Mouse (Mus musculus) cerebellum, postnatal 36 days (tissue): ENCODE measurements at regions not wholly inside any gene's neighbourhood (a gene's known extent, or its start where the extent isn't known, plus 50 kb on each side); places are given as distances from the start of the nearest gene placed in this dataset.
A peak's percentile ranks its signal among the peaks of the same experiment; 100 is the strongest.

Experiments used
- DNase-seq, 2 experiments: peaks; one replicate each; pipeline ENCODE4 v3.0.0; 2021 to 2022; ENCODE audit warnings: mixed read lengths in 2 of 2

DNA sequence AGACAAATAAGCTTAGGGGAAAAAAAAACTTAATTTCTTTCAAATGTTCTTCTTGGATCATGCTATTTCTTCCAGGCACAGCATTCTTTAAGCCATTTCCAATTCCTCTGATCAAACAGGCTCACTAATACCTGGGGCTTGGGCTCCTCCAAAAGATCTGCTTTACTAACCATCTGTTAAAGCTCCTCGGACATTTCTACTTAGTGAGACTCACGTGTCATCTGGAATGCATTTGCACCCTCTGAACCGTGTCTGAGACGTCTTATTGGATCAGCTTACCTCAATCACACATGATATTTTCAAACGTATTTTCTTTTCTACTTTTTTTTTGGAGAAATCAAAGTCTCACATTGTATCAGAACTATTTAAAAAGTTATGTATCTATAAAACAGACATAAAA, 132.4 kb downstream of the Npr3 start:
- no peak for DNase-seq

DNA sequence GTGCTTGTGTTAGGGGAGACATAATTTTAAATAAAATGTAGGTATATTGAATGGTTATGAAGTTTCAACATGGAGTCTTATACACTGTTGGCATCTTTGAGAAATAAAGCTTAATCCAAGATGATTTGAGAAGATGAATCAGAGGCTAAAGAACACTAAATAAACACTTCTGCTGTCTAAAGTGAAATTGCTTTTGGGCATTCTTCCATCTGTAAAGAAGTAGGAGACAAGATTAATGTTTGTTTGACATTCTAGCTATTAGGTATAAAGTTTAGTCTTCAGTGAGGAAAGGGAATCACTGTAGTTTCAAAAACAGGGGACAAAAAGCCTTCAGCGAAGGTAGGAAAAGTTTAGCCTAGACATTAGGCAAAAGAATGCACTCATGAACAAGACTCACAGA, 136.5 kb downstream of the Npr3 start:
- no peak for DNase-seq

DNA sequence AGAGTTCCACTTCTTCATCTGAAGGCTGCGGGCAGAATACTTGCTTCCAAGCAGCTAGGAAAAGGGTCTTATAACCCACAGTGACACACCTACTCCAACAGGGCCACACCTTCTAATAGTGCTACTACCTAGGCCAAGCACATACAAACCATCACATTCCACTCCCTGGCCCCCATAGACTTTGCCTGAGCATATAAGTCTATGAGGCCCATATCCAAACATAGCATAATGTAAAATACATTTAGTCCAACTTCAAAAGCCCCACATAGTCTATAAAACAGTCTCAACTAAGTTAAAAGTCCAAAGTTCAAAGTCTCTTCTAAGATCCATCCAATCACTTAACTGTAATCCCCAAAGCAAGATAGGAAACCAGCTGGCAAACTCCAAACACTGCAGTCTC, 149.1 kb downstream of the Npr3 start:
- DNase-seq, result no peak

DNA sequence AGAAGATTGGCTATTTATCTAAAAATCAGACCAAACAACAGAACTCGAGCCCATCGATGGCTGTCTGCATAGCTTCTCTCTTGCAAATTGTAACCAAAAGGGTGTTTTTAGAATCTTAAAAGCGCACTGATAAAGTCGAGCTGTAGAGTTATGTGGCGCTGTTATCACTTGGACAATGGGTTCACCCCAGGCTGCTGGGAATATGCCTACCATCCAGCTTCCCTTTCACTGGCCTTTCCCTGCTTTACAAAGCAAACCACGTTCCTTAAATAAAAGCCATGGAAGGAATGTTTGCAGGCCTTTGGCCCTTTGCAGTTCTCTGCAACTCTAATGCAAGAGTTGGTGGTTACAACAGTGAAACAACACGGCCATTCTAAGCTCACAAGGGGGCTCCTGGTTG, 150.3 kb downstream of the Npr3 start:
- DNase-seq, result no peak

DNA sequence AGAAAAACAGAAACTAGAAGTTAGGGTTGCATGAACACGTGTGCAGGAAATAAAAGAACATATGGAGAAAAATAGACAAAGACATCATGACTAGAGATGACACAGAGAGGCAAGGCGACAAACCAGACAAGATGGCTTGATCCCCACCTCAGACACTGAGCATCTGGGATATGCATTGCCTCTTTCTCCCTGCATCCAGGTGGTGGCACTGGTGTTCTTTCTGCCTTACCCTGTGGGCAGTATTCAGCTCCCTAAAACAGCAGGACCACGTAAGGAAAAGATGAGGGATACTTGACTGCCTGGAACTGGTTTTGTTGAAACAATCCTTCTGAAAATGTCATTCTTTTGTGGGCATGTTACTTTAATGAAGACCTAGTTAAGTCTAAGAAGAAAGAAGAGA, 153.9 kb downstream of the Npr3 start:
- peak in 1 of 2 experiments; percentile 3 for DNase-seq

DNA sequence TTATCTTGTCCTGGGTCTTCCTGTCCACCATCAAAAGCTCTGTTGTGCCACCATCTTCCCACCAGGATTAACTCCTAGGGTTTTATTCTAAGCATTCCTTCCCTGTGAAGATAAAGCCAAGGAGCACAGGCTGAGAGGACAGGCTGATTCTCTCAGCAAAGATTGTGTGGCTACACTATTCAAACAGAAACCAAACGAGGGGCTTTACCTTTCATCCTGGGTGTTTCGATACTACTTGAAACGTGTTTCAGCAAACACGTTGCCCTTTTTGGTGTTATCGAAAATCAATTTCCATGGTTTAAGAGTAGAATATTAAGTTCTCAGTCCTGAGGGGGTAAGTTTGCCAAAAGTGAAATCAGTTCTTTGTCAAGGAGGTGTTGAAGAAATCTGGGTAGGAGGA, 156.2 kb downstream of the Npr3 start:
- DNase-seq, result no peak

DNA sequence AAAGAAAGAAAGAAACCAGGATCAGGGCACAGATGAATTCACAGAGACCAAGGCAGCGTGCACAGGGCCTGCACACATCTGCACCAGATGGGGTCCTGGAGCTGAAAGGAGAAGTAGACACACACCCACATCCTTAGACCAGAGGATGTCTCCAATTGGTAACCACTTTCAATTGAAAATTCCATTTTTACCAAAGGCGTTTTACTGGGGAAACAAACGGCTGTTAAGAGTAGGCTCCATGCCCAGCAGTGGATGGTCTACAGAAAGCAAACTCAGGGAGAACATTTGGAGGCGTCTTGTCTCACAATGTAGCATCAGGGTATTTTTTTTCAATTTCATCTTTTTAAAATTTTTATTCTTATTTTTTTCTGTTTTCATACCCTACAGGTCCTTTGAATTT, 157.6 kb downstream of the Npr3 start:
- no peak for DNase-seq

DNA sequence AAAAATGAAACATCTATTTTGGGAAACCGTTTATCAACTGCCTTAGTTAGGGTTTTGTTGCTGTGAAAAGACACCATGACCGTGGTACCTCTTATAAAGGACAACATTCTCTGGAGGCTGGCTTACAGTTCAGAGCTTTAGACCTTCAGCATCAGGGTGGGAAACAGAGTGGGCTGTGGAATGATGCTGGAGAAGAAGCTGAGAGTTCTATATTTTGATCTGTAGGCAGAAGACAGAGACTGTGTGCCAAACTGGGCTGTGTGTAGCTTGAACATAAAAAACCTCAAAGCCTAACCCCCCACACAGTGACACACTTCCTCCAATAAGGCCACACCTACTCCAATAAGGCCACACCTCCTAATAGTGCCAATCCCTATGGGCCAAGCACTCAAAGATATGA, 158.8 kb downstream of the Npr3 start:
- DNase-seq, result no peak

DNA sequence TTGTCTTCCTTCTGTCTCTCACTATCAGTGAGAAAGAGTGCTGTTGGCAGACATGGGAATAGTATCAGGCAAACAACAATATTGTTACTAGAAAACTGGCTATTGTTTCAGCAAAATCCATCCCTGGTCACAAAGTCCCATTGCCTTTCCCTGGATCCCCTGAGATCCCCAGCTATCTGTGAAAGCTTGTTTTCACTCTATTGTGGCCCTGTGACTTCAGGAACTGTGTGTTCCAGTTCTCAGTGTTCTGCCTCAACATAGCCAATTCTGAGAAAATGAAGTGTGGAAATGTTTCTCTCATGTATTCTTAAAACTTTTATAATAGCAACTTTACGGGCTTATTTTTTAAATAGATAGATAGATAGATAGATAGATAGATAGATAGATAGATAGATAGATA, 160.3 kb downstream of the Npr3 start:
- DNase-seq, result no peak

DNA sequence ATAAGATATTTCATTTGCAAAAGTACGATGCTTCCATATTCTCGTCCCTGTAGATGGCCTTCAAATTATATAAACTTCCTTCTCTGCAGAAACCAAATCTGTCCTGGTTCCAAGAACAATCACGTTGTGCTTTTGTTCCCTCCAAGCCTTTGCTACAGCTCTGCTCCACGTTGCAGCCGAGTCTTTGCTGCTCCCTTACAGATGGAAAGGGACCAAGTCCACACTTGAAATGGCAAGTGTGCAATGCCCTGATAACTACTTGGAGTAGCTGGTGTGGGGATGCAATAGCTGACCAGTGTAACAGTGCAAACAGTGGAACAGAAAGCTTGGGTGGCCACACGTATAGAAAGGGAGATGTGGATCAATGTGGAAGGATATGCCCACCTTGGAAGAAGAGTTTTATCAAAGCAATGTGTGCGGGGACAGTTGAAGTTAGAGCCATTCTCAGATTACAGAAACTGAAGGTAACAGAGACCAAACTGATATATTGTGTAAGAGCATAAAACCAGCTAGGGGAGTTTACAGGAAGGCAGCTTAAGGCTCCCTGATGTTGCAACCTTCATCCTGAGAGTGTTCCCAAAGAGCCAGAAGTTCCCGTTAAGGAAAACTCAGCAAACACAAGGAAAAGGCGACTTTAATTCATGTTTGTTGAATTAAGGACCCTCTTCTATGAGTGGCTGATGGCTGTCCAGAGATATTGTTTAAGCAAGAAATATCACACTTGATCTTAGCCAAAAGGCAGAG, 161.3 kb downstream of the Npr3 start:
- DNase-seq, result no peak

DNA sequence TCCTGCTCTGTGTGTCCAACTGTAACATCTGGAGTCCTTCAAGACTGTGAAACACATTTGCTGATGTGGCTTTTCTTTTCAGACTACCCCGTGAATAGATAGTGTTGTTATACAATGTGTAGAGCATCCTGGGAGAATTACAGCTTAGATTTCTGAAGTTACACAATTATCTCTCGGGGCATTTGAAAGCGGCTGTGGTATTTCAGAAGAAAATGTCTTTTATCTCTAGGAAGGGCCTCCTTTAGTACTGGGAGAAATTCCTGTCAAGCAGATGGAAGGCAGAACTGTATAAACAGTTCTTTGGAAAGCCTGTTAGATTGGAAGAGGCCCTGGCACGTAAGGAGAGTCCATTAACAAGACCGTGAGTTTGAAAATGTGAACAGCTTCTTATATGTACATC, 162.2 kb downstream of the Npr3 start:
- DNase-seq, result no peak

DNA sequence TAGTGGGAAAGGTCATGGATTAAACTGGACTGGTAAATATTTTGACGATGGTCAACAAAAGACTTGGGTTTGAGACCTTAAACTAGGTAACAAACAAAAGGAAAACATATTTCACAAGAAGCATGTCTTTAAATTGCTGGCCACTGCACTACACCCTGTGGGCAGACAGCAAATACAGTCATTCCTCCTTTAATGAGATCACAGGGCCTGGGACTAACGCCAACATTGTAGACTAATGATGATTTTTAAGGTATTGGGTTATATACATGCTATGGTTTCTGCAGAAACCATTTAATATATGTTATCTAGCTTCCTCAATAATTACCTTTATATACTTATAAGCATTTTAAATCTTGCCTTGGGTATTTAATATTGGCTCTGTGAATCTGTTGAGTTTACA, 162.8 kb downstream of the Npr3 start:
- DNase-seq, result no peak

DNA sequence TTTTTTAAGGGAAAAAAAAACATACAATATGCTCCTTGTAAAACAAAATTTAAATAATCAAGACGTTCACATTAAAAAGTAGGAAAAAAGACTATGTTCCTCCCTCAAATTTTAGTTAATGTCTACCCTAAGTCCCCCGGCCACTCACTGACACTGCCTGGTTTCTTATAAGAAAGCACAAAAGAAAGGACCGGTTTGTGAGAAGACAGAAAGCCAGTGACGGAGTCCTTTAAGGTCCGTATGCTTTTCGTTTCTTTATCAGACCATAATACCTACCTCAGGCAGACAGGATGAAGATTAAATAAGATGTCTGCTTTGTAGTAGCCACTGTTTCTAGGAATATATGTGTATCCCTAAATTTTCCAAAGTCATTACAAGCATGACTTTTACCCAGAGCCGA, 164.3 kb downstream of the Npr3 start:
- no peak for DNase-seq

DNA sequence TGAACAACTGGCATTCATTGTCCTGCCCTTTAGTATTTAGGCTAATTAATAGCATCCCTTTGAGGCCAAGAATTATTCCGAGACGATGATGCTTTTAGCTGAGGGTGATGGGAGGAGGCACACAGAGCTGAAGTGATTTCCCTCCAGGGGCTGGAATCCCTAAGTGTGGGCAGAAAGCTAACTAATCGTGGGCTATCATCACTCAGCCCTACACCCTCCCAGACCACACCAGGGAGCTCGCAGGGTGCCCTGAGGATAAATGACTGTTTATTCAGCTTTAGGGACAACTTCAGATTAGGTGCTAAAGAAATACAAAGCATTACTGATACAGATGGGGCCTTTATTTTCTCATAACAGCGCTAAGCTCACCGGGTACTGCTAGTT, 164.7 kb downstream of the Npr3 start:
- no peak for DNase-seq

DNA sequence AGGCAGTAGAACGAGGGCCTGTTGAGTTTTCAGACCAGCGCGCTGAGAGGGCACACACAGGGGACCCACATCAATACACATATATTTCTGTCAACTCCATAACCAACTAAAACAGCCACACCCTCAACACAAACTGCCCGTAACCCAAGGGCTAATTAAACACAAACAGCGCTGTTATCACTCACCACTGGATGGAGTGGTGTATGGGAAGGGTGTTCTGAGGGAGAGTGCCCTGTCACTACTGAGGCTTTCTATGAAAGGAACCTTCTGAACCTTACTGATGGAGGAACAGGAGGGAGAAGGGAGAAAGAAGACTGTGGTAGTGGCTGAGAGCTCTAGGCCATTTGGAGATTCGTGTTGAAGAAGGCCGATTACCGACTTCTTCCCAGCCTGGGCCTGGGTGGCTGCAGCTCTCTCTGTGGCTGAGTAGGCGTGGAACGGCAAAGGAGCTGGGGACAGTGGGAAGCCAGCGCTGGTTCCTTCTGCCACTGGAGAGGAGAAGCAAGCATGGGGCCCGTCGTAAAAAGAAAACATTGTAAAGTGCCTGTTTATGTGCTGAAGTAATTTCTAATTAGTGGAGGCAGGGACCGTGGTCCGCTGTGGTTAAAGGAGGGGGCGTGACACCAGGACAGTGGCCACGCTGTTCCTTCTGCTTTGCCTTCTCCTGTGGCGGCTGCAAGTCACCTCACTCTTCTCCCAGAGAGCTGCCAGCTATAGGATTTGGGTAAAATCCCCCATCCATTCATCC, 165.3 kb downstream of the Npr3 start:
- DNase-seq, result no peak

DNA sequence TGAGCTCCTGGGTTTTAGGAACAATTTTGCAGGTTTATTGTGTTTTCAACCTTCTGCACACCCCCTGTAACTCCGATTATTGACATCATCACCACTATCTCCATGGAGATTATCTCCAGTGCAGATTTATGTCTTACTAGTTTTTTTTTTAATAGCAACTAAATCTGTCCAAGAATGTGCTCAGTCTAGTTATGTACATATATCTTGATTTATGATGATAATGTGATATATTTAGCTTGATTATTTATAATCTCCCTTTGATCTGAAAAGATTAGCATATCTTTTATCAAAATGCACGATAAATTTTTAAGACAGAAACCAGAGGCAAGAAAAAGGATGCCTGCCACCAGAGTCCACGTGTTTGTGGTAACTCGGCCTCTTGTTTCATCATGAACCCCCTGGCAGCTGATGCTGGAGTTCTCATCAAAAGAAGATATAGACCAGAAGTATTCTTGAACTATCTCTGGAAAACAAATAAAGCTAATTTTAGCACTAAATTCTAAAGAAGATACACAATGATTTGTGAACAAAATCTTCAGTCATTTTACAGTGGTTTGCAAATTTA, 169.6 kb downstream of the Npr3 start:
- DNase-seq, result no peak

DNA sequence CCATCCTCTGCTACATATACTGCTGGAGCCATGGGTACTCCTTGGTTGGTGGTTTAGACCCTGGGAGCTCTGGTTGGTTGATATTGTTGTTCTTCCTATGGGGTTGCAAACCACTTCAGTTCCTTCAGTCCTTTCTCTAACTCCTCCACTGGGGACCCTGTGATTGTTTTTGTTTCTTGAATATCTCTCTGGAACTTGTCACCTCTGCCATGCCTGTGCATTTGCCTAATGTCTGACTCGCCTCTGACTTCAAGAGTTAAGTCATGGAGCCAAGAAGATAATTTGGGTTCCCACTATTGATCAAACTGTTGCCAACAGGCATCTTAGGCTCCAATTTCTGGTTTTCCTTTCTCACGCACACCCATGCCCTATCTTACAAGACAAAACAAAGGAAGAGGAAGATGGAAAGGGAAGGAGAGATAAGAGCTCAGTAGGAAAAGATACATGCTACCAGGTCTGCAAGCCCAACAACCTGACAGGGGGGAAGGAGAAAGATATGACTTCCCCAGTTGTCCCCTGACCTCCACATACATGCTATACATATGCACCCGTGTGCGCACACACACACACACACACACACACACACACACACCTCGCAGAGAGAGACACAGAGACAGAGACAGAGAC, 172.3 kb downstream of the Npr3 start:
- DNase-seq, result no peak

DNA sequence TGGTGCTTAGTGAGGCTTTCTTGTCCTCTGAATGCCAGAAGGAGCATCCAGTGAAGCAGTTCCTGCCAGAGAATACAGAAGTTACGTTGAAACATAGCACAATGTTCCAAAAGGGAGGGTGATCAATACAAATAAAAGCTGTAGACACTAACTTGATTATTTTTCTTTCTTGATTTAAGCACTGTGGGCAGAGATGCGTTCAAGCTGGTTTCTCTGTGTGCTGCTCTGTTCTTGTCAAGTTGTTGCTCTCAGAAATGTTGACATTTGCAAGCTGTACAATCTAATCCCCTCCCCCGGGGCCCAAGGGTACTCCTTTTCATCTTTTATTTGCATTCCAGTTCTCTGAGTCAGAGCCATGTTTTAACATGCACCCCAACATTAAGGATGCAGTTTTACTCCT, 177.7 kb downstream of the Npr3 start:
- DNase-seq, result no peak

DNA sequence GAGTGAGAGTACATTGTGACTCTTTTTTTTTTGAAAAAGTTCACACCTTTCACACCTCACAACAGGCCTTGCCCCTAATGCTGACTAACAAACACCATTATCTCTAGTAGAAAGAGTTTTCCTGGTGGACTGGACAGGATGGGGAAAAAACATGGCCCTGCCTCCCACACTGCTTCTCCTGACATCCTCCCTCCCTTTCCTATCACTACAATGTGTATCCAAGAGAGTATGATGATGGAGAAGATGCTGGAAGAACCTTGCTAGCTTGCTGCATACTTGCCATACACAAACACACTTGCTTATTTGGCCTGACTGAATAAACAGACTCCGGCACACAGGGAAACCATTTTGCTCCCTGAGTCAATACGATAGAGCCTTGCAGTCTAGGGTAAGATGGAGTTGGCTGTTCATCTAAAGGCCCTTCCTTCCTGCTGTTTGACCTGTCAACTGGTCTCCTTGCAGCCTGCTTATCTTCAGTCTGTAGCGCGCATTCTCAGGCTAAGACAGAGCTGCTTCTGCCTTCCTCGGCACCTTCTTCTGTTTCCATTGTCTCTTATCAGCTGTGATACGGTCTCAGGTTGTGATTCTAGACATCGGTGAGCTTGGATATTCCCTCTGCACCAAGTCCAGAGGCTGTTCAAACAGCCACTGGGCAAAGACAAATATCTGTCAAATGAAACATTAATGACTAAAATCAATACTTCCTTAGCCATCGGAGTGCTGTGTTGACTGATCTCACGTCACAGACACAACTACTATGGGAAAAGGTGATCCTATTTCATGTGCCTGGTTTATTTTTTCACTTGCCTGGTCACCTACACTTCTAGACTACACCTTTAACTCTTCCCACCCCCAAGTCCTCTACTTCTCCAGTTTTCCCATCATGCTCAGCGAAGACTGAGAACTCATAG, 181.2 kb downstream of the Npr3 start:
- no peak for DNase-seq

DNA sequence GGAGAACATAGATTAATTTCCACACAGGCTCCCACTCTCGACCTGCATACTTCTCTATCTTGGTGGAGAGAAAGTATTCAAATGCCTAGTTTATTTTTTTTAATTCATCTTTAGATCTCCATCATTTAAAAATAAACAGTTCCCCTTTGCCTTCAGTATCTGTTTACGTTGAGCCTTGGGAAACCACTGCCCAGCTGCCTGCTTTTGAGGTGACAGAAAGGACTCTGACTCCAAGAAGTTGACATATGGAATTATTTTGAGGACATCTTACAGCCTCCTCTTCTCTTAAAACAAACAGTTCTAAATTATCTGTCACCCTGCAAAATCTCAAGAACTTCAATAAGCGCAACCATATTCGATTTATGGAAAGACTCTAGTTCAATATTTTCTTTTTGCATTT, 186.4 kb downstream of the Npr3 start:
- no peak for DNase-seq

DNA sequence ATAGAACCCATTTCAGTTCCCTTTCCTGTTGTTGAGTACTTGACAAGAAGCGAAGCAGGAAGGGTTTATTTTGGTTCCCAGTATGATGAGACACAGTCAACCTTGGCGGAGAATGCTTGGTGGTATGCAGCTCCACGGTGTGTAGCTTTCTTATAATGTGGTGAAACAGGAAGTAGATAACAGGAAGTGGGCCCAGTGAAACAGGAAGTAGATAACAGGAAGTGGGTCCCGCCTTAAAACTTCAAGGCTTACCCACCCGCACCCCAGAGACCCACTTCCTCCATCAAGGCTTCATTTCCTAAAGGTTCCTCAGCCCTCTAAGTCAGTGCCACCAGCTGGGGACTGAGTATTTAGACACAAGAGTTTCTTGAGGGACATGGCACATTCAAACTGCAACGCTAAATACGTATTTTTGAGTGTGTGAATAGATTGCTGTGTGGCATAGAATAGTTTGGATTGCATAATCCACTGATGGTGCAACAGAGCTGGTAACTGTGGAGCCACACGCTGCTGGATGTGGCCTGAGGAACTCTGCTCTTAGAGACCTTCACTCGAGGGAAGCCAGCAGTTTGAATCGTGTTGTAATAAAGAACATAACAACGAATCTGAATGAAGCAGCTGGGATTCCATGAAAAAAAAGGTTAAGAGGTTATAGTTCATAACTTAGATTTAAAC, 190.8 kb downstream of the Npr3 start:
- no peak for DNase-seq
